Mouse (Mus musculus): ENCODE data around the gene Celf2.
"Not testable (repeated sequence)": the region's sequence is repeated elsewhere in the genome, so short reads cannot be mapped to it uniquely, and the experiment has no call there.

Celf2 gene

GRCm38 (mm10) chr2:6602163-6602562, 907.2 kb downstream of the Celf2 start:
- no peak for DNase-seq (ENCODE audit: low spot score in 2 of 2)

- no peak for DNase-seq (ENCODE audit: low spot score in 2 of 2)
Measured at GRCm38 (mm10) chr2:6598879-6599167, 910.5 kb downstream of the Celf2 start.

GRCm38 (mm10) chr2:6598124-6598878, 911.1 kb downstream of the Celf2 start:
- DNase-seq (ENCODE audit: low spot score in 2 of 2), result no peak

GRCm38 (mm10) chr2:6594736-6595135, 914.6 kb downstream of the Celf2 start:
- no peak for DNase-seq (ENCODE audit: low spot score in 2 of 2)

GRCm38 (mm10) chr2:6594160-6594559, 915.2 kb downstream of the Celf2 start:
- DNase-seq (ENCODE audit: low spot score in 2 of 2), result peak in 1 of 2 experiments; percentile 46

- no peak for DNase-seq (ENCODE audit: low spot score in 2 of 2)
Measured at GRCm38 (mm10) chr2:6593739-6594138, 915.6 kb downstream of the Celf2 start.

GRCm38 (mm10) chr2:6586122-6586681, 923.2 kb downstream of the Celf2 start:
- no peak for DNase-seq (ENCODE audit: low spot score in 2 of 2)

- no peak for DNase-seq (ENCODE audit: low spot score in 2 of 2)
Measured at GRCm38 (mm10) chr2:6585069-6585754, 924.2 kb downstream of the Celf2 start.

- no peak for DNase-seq (ENCODE audit: low spot score in 2 of 2)
Measured at GRCm38 (mm10) chr2:6582711-6583110, 926.7 kb downstream of the Celf2 start.

GRCm38 (mm10) chr2:6580066-6580465, 929.3 kb downstream of the Celf2 start:
- no peak for DNase-seq (ENCODE audit: low spot score in 2 of 2)

GRCm38 (mm10) chr2:6575316-6575715, 934.0 kb downstream of the Celf2 start:
- not testable (repeated sequence) for DNase-seq (ENCODE audit: low spot score in 2 of 2)

GRCm38 (mm10) chr2:6573640-6574039, 935.7 kb downstream of the Celf2 start:
- DNase-seq (ENCODE audit: low spot score in 2 of 2), result no peak

GRCm38 (mm10) chr2:6572976-6573375, 936.4 kb downstream of the Celf2 start:
- no peak for DNase-seq (ENCODE audit: low spot score in 2 of 2)

GRCm38 (mm10) chr2:6569040-6569542, 940.3 kb downstream of the Celf2 start:
- no peak for DNase-seq (ENCODE audit: low spot score in 2 of 2)

- no peak for DNase-seq (ENCODE audit: low spot score in 2 of 2)
Measured at GRCm38 (mm10) chr2:6565175-6565574, 944.2 kb downstream of the Celf2 start.

- DNase-seq (ENCODE audit: low spot score in 2 of 2), result no peak
Measured at GRCm38 (mm10) chr2:6561337-6561736, 948.0 kb downstream of the Celf2 start.

GRCm38 (mm10) chr2:6560802-6561201, 948.6 kb downstream of the Celf2 start:
- DNase-seq (ENCODE audit: low spot score in 2 of 2), result no peak

- no peak for DNase-seq (ENCODE audit: low spot score in 2 of 2)
Measured at GRCm38 (mm10) chr2:6559581-6559980, 949.8 kb downstream of the Celf2 start.

- DNase-seq (ENCODE audit: low spot score in 2 of 2), result no peak
Measured at GRCm38 (mm10) chr2:6558303-6559254, 950.8 kb downstream of the Celf2 start.

GRCm38 (mm10) chr2:6557749-6558148, 951.6 kb downstream of the Celf2 start:
- no peak for DNase-seq (ENCODE audit: low spot score in 2 of 2)

GRCm38 (mm10) chr2:6556913-6557312, 952.5 kb downstream of the Celf2 start:
- DNase-seq (ENCODE audit: low spot score in 2 of 2), result no peak

- DNase-seq (ENCODE audit: low spot score in 2 of 2), result no peak
Measured at GRCm38 (mm10) chr2:6553656-6554055, 955.7 kb downstream of the Celf2 start.
